Mouse (Mus musculus): ENCODE measurements around the gene Gm11492.
A peak's percentile ranks its signal among the peaks of the same experiment; 100 is the strongest.

Gm11492 gene

DNA sequence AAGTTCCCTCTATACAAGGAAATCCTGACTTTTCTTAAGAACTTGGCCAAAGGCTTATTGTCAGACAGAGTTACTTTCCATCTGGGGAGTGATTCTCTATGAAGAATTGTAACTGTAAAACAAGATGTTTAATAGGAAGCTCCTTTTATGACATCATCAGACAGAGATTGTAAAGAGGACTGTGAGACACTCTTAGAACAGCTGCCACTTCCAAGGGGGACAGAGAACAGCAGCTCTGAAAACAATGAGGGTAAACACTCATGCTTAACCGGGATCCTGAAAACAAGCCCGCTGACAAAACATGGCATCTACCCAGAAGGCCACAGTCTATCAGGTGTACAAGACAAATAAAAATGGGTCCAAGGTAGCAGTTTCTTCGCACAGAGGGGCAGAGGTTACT lies at the start of gene Gm11492:
Gene Gm11492, plus strand, starts transcription at position 153 of the 400 bp plus-strand sequence.
- no peak for DNase-seq (ENCODE audit: low spot score in 2 of 2)

DNA sequence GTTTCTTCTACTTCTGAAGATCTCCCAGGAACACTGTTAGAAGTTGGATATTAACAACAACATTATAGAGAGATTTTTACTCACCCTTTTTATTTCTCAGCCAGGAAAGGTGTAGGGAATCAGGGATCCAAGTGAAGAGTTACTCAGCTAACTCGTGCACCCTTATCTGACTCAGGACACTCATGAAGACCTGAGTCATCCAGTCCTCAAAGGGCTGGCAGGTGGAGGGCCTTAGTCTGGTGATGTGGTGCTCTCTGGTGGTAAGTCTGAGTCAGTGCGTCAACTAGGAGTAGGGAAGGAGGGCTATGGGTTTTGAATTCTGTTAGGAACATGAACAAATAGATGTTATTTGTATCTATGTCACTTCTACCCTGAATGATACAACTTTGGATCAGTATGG lies 47.2 kb upstream of the Gm11492 start:
- DNase-seq (ENCODE audit: low spot score in 2 of 2) = peak; percentile 51 to 65

DNA sequence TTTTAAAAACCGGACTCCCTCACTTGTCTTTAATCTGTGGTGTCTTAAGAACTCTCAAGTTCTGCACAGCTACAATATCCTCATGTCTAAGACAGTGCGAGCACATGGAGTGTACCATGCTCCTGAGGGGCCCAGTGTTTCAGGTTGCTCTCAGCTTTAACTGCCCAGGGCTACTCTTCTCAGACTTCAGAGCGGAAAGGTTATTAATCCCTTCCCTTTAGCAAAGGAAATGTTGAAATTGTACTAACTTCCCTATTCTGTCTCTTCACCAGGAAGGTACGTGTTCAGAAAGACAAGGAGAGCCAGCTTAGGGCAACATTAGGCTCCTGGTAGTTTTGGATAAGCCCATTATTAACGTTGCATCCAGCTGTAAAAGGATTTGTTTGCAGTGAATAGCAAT lies 43.0 kb upstream of the Gm11492 start:
- no peak for DNase-seq (ENCODE audit: low spot score in 2 of 2)

DNA sequence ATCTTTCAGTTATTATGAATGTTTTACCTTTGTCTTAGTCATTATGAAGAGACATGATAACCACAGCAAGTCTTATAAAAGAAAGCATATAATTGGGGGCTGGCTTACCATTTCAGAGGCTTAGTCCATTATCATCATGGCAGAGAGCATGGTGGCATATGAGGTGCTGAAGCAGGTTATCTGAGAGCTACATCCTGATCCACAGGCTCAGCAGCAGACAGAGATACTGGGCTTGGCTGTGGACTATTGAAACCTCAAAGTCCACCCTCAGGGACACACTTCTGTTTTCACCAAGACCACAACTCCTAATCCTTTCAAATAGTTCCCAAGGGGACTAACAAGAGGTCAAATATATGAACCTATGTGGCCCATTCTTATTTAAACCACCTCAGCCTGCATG lies 42.5 kb upstream of the Gm11492 start:
- no peak for DNase-seq (ENCODE audit: low spot score in 2 of 2)

DNA sequence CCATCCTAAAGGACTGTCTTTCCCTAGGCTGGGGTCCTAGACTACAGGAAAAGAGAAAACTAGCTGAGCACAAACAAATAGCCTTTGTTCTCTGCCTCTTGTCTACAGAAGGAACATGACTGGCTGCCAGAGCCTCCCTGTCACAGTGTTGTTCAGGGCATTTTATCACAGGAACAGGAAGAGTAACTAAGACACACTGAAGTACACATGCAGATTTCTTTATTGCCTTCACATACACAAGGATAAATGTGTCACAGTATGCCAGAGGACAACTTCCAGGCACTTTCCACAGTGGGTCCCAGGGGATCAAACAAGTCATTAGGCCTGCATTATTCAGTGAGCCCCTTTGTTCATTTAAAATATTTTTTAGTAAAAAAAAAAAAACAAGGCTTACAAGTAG lies 41.7 kb upstream of the Gm11492 start:
- DNase-seq (ENCODE audit: low spot score in 2 of 2) = no peak

DNA sequence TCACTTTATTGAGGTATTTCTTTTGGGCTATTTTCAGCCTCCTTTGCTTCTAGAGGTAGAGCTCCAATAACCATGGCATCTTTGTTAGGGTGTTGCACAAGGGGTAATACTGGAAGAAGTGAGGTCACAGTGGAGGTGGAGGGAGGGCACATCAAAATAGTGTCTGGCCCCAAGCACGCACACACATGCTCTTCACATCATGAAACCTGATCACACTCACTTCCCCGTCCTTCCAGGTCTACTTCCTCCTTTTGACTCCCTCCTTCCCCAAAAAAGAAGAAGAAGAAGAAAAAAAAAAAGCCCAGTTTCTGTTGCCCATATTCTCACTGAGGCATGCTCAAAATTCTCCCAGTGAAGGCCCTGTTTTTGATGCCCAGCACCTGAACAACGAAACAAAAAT lies 39.1 kb upstream of the Gm11492 start:
- DNase-seq (ENCODE audit: low spot score in 2 of 2) = no peak

DNA sequence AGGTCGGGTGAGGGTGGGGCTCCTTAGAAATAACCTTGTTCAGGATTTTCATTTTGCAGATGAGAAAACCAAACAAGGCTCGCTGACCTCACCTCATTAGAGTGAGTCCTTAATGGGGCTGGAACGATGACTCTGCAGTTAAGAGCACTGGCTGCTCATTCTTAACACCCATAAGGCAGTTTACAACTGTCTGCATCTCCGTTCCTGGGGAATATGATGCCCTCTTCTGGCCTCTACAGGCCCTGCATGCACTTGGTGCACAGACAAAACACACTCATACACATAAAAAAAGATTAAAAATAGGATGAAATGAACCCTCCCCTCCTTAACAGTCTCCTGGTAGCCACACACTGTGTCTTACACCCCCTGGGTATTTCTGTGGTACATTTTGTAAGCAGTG lies 38.5 kb upstream of the Gm11492 start:
- DNase-seq (ENCODE audit: low spot score in 2 of 2) = no peak

DNA sequence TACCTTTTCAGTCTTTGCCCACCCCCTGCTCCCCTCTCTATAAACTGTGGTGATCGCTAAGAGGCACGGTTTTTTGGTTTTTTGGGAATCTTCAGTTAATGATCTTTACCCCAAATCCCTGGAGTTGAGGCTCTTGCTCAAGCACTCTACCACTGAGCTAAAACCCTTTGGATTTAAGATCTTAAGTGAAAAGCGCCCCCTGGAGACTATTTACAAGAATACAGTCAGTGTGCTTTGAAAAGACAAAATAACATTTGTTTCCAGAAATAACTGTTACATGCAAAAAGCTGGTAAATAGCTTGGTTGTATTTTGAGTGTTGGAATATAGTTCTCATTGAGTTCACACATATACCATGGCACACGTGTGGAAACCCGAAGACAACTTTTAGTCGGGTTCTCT lies 34.8 kb upstream of the Gm11492 start:
- no peak for DNase-seq (ENCODE audit: low spot score in 2 of 2)

DNA sequence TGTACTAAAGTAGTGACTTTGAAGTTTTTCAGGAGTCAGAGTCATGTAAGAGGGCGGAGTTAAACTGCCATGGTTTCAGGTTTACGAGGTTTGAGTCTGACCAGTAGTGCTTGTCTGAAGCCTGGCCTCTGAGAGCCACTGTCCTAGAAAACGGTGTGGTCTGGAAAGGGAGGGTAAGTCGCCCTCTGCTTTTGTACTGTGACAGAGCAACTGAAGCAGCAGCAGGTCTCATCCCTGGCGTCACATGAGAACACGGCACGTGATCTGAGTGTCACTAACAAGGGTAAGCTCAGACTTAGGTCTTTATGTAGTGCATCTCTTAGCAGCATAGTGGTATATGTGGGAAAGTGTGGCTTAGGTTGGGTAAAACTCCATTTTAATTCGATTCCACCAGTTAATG lies 24.2 kb upstream of the Gm11492 start:
- no peak for DNase-seq (ENCODE audit: low spot score in 2 of 2)

DNA sequence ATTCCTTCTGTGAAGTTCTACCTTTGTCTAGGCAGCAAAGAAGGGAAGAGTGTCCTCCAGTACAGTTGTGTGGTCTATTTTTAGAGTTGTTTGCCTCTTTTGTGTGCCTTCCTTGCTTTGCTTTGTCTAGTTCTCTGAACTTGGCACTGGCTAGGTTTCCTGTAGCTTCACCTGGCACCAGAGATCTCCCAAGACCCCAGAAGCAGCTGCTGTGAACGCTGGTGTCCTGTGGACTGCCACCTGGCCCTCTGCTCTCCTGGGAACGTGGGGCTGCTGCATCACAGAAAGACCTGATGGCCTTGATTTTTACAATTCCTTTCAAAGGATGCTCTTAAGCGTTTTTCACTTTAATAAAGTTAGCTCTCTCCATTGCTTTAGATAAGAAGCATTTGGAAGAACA lies 23.5 kb upstream of the Gm11492 start:
- DNase-seq (ENCODE audit: low spot score in 2 of 2) = no peak

DNA sequence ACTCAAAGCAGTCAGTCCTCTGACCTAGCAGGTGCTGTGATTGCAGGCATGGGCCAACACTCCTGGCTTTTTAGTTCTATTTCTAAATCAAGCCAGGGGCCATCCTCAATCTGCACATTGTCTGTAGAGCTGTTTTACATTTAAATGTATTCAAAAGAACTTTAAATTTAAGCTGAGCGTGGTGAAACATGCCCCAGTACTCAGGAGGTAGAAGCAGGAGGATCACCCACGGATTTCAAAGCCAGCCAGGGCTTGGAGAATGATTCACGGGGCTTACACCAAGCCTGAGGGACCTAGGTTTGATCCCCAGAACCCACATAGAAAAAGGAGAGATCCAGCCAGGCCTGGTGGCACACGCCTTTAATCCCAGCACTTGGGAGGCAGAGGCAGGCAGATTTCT lies 13.1 kb upstream of the Gm11492 start:
- no peak for DNase-seq (ENCODE audit: low spot score in 2 of 2)

DNA sequence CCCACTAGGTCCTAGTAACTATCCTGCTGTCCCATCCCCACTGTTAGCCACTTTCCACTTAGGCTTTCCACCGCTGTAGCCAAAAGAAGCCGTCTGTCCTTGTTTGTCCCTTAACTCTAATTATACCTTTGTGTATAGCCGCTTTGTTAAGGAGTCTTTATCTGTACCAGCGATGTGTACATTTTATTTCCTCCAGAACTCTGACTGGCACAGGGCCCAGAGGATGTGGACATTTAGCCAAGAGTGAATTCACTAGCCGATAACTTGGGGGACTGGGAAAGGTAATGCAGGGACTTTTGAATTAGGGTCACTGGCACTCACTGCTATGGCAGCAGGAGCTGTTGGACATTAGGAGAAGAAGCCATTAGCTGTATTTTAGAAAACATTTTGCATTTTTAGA lies 12.1 kb upstream of the Gm11492 start:
- DNase-seq (ENCODE audit: low spot score in 2 of 2) = no peak

DNA sequence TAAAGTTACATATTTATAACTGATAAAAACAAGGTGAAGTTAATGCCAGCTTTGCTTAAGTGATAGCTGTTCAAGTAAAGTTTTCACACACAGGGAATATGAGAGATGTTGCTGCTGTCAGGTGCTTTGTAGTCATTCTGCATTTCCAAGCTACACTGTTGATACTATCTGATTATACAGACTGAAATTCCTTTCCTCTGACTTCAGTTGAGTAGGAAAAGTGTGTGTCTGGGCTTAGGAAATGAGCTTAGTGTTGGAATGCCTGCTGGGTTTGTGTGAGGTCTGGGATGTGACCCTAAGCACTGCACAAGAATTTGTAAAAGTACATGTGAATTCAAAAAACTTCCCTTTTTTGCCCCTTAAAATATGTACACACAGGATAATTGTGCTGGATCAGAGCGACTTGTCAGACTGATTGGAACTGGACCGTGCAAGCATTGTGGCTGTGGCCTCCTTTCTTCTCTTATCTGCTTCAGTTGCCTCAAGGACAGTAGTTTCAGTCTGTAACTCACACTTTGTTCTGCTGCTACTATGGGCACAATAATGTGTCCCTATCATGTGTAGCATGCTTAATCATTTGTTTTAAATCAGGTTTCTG lies 11.2 kb upstream of the Gm11492 start:
- DNase-seq (ENCODE audit: low spot score in 2 of 2) = no peak

DNA sequence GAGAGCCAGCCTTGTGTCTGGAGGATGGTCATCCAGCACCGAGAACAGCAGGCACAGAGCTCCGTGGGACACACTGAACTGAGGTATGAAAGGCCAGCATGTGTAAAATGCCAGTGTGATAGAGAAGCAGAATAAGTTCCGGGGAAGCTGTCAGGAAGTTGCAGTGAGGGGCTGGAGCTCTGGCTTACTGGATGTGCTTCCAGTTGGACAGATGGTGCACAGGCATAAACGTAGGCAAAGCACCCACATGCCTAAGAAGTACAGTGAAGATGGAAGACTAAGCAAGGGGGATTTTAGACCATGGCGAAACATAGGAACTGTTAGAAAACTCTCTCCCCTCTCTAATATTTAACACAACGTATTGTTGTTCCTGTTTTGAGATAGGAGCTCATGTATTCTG lies 5.2 kb upstream of the Gm11492 start:
- no peak for DNase-seq (ENCODE audit: low spot score in 2 of 2)

DNA sequence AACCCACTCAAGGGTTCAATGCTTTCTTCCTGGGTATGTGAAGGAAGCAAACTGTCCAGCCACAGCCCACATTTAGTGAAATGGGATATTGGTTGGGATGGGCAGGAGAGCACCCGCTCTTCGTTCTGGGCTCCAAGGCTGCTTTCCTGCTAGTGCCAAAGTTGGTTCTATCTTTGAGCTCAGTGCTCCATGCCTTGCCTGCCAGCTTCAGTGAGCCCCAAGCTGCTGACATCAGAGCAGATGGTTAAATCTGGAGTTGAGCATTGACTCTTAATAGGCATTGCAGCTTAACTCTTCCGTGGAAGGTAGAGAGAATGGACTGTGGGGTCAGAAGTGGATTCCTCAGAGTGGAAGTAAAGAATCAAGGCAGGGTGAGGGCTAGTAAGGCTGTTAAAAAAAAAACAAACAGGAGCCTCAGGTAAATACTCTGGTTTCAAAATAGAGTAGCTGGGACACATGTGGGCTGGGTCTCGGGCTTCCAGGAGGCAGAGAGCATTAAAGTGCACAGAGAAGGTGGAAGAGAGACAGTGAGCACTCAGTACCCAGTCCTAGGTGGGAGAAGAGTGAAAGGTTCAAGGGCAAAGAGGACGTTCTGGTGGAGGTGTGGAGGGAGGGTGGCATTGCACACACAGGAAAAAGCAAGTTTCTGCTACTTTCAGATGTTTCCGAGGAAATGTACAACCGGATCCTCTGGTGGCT lies 2.0 kb downstream of the Gm11492 start, which contains the start of gene Sept4:
Gene Sept4, plus strand, starts transcription at position 649 of the 699 bp plus-strand sequence.
- no peak for DNase-seq (ENCODE audit: low spot score in 2 of 2)

DNA sequence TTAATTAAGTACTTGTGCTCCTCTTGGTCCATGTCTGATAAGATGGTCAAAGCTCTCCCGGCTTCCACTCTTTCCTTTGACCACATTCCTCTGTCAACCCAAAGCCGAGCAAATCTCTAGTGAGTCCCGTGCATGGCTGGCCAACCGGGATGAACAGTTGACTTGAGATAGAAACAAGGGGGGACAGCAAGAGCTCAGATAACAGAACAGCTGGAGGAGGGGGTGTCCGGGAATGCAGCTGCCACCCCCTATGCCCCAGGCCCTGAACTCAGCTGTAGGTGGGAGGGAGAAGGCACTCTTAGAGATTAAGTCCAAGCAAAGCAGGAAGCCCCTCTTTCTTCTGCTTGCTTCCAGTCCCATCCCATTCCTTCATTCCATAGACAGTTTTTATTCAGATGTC lies 4.3 kb downstream of the Gm11492 start:
- no peak for DNase-seq (ENCODE audit: low spot score in 2 of 2)

DNA sequence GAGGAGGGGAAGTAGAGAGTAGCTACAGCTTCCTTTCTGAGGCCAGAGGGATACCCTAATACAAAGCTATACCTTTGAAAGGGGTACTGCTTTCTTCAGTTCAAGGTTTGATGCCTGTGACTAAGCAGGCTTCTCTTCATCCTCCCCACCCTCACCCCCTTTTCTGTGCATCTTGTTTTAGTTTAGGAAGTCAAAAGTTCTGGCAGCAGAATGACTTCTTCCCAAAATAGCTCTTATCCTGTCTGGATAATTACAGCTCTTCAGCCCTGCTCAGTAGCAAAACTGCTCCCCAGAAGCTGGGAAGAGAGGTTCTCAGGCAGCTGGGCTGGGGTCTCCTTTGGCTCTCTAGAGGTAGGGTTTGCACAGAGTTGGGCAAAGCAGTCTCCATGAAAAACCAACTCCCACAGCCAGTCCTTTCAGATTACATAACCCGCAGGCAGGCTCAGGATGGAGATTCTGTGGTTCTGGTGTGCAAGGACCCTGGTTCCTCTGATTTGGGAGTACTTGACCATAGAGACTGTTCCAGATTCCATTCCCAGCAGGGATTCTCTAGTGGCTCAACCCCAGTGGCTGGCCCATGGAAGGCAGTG lies 5.0 kb downstream of the Gm11492 start:
- DNase-seq (ENCODE audit: low spot score in 2 of 2) = no peak

DNA sequence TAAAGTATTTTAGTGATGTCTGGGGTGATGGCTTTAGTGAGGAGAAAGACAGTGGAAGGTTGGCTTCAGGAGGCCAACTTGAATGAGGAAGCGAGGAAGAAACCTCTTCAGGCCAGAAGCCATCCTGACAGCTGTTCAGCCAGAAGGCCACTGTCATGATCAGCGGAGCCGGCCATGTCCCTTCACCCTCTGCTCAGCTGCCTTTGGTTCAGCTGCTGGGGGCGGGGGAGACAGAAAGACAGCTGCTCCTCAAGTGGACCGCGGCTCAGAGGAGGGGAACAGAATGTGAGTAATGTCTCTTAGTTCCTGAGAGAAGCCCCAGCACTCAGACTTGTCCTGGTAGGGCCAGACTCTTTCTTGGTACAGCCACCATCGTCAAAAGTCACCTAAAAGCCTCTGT lies 7.3 kb downstream of the Gm11492 start:
- DNase-seq (ENCODE audit: low spot score in 2 of 2) = no peak

DNA sequence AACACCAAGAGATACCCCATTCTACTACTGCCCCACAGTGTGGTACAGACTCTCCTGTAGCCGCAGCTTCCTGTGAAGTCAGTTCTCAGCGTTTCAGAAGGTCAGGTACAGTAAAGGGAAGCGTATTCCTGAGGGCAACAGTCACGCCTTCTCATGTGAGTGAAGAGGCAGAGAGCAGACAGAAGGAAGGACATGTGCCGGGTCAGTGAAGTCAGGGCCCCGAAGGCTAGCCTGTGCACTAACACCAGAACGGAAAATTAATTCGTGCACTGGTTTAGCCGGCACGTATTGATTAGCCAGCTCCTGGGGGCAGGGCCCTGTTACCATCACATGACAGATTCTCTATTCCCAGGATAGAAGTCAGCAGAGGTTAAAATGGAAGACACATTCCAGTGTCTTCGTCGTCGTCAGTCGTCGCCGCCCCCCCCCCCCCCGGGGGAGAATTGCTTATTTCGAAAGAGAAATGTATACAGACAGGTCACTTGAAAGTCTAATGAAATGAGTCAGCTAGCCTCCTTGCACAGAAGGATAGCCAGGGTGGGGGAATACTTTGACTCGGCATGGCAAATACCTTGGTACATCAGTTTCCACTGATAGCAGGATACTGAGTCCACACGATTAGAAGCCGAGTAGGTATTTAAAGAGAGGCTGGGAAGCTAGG lies 8.2 kb downstream of the Gm11492 start:
- no peak for DNase-seq (ENCODE audit: low spot score in 2 of 2)

DNA sequence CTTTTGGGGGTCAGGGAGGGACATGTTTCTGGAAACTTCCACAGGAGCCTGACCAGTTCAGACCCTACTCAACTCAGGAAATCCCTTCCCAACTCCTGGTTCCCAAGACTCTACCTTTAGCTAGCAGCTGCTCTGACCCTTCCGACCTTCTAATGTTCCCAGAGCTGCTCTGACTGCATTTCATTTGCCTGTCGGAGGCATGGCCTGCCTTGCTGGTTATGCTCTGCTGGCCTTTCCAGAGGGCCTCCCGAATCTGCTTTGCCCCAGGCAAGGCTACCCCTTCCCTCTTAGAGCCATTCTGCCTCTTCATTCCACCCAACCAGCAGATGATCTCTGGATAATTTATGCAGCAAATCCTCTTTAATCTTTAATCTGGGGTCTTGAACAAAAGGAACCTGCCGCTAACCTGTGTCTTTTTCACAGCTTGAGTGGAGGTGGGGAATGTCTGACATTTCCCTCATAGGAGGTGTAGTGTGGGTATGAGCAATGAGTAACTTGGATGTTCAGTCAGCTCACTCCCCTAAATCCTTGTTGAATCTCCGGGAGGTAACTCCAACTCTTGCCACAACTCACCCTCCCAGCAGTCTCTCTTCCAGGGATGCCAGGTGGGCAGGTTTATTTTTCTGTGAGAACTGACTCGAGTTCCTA lies 11.3 kb downstream of the Gm11492 start:
- no peak for DNase-seq (ENCODE audit: low spot score in 2 of 2)

DNA sequence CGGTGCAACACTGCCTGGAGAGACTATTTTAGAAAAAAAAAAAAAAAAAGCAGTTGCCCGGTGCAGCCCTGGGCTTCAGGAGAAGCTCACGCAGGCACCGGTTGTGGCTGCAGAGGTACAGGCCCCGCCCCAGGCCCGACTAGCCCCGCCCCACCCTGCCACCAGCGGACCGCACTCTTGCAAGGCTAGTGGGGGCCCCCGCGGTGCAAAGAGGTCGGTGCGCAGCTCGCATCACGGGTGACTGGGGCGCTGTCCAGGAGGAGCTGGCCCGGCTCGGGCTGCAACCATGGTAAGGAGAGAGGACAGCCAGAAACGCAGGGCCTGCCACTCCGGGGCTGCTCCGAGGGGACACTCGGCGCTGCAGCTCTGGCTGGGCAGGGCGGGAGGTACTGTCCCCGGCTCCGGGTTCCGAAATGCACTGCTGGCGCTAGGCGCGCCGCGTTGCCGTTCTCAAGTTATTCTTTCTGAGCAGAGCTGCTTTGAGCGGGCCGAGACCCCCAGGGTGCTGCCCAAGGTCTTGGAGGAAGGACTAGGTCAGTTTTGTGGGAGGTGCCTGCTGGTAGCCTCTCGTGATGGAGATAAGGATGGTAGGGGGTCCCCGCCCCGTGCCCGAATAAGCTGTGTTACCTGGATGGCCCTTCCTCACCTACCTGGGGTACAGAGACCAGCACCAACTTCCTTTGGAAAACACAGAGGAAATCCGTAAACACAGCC lies 12.0 kb downstream of the Gm11492 start:
- peak; percentile 62 to 86 for DNase-seq (ENCODE audit: low spot score in 2 of 2)

All from spleen, postnatal 4 days (tissue).